Mouse (Mus musculus) lung, embryonic 14.5 days (tissue): Measurements from ENCODE around the gene Gm48551. TPM values are rescaled to one million over a fixed set of nuclear protein-coding genes. Genes with fewer than 3 reads are reported as not detected.

Experiments
- ATAC-seq: fragments of 200-750 bp; cut with Nextera tagmentation; 2 replicates; pipeline ENCODE4 v1.8.0; 2017; ENCODE audit warnings: mild to moderate bottlenecking, moderate TSS enrichment, moderate library complexity; ENCODE audit not compliant: insufficient read depth
- DNase-seq: peaks from one replicate; pipeline ENCODE4 v3.0.0-alpha.2; 2015
- H3K27ac ChIP-seq: fragments of 300-500 bp; sonication (generic); 2 replicates; pipeline ENCODE4 v1.5.1; 2014; ENCODE audit warnings: low read depth, mild to moderate bottlenecking, moderate library complexity
- H3K27me3 ChIP-seq: fragments of 300-500 bp; sonication (generic); 2 replicates; pipeline ENCODE4 v1.6.1; 2014; ENCODE audit warnings: low read length, control low read depth; ENCODE audit not compliant: insufficient read depth
- H3K36me3 ChIP-seq: fragments of 300-500 bp; sonication (generic); 2 replicates; pipeline ENCODE4 v1.6.1; 2014; ENCODE audit warnings: control low read depth; ENCODE audit not compliant: insufficient read depth
- H3K4me1 ChIP-seq: fragments of 300-500 bp; sonication (generic); 2 replicates; pipeline ENCODE4 v1.6.1; 2014; ENCODE audit warnings: antibody characterized with exemption, control low read depth; ENCODE audit not compliant: insufficient read depth
- H3K4me2 ChIP-seq: fragments of 300-500 bp; sonication (generic); 2 replicates; pipeline ENCODE4 v1.6.1; 2014; ENCODE audit warnings: mild to moderate bottlenecking
- H3K4me3 ChIP-seq: fragments of 300-500 bp; sonication (generic); 2 replicates; pipeline ENCODE4 v1.5.1; 2014; ENCODE audit warnings: low read depth, low read length
- H3K9ac ChIP-seq: fragments of 300-500 bp; sonication (generic); 2 replicates; pipeline ENCODE4 v1.6.1; 2014
- H3K9me3 ChIP-seq: fragments of 300-500 bp; sonication (generic); 2 replicates; pipeline ENCODE4 v1.6.1; 2016; ENCODE audit warnings: low read depth, low read length, control low read depth
- CTCF ChIP-seq: IDR thresholded peaks from 2 replicates; pipeline ENCODE4 v1.5.1; 2016; ENCODE audit warnings: antibody characterized with exemption, low read depth
- WGBS: fragments of 180-500 bp; shearing (Covaris S2); extraction: QIAGEN DNeasy Blood & Tissue Kit; methylation state at CpG from one replicate; pipeline ENCODE4 v1.1.7; 2014; 5-methylcytosine and 5-hydroxymethylcytosine counted together
- polyA plus RNA-seq: library from polyadenylated mRNA; unstranded; fragments of >200 nt; fragmentation: Nextera tagmentation; extraction: Ambion mirVana; gene quantifications from 2 replicates; pipeline ENCODE4 v1.2.1, GENCODE M21; 2014

Gm48551 gene
- polyA plus RNA-seq, 1 experiment from 2014 or later: 3.8 TPM

DNA sequence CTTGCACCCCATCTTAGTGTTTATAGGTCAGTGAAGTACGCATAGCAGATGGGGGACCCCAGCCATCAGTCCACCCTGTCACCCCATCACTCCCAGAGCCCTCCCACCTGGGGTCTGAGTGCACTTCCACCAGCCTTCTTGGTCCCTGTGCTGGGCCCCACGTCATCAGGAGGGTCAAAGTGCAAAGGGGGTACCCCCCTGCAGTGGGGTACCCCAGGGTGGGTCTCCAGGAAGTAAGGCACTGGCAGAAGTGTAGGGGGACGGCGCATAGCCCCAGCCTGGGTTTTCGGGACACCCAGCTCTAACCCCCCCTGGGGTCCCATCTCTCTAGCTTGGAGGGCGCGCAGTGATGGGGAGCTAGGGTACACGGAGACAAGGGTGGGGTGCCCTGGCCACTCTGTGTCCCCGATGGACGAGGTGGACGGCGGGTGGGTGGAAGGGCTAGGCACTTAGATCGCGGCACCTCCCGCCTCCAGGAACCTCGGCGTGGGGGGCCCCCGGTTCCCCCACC is 15.6 kb downstream of the Gm48551 start:
- Histone ChIP-seq H3K4me3 (no peak overlapping the region), H3K4me1 (peaks cover 24% of the 10 kb centered on the region), H3K27ac (no peak overlapping the region), H3K36me3 (peaks cover 69% of the 10 kb centered on the region), H3K9ac (no peak overlapping the region), H3K4me2 (no peak overlapping the region), H3K27me3 (no peaks in the 10 kb centered on the region), H3K9me3 (no peaks in the 10 kb centered on the region)
- TF ChIP-seq CTCF: no peak
- no peak for DNase-seq
- no peak for ATAC-seq
- 75% methylated on average over 18 of the region's 18 CpGs for WGBS

DNA sequence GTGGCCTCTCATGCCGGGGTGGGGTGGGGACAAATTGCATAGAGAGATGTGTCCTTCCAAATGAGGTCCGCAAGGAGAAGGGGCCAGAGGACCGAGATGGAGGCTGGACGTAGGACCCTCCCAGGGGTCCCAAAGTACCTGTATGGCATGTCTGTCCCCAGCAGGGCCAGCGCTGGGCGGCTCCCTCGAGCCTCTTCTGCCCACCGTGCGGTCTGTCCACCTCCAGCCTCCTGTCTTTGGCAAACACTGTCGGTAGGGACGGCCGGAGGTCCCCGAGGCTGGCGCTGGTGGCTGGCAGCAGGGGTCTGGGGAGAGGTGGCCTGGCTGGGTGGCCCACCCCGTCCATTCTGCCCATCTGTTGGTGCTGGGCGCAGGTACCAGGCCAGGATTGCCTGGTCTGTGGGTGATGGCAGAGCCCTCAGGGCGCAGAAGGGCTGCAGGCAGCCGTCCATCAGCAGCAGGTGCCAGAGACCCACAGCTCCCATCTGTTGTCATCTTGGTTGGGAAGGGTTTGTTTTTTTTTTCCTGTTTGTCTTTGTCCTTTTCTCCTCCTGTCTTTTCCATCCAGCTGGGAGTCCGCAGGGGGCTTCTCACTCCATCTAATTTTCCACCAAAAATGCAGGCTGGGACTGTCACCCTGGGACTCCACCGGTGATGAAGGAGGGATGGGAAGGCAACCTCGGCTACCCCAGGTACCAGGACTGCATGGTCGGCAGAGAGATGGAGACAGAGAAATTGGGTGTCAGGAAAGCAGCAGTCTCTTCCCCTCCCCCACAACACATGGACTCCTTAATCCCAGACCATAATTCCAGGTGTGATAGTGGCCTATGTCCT is 16.3 kb downstream of the Gm48551 start:
- no peak for ATAC-seq
- H3K9ac ChIP-seq: no peak overlapping the region
- H3K4me1 ChIP-seq: peaks cover 24% of the 10 kb centered on the region
- no peaks in the 10 kb centered on the region for H3K27me3 ChIP-seq
- peaks cover 76% of the 10 kb centered on the region for H3K36me3 ChIP-seq
- peak overlapping the region; percentile 88; the same call in 1 of the 2 replicates for H3K27ac ChIP-seq
- no peak overlapping the region for H3K4me3 ChIP-seq
- 53% methylated on average over 22 of the region's 22 CpGs for WGBS
- no peak for DNase-seq
- no peak for TF ChIP-seq CTCF
- no peaks in the 10 kb centered on the region for H3K9me3 ChIP-seq
- no peak overlapping the region; the same call in 1 of the 2 replicates for H3K4me2 ChIP-seq

- 22% methylated on average over 10 of the region's 10 CpGs for WGBS
- no peak for TF ChIP-seq CTCF
- Histone ChIP-seq H3K27ac (peak overlapping the region; percentile 88), H3K4me1 (peaks cover 24% of the 10 kb centered on the region), H3K9me3 (no peaks in the 10 kb centered on the region), H3K27me3 (no peaks in the 10 kb centered on the region), H3K4me2 (peak overlapping the region; percentile 46; the same call in 1 of the 2 replicates), H3K9ac (no peak overlapping the region), H3K36me3 (peaks cover 82% of the 10 kb centered on the region), H3K4me3 (no peak overlapping the region)
- DNase-seq (peak; percentile 63), ATAC-seq (peak; percentile 4; the same call in 1 of the 2 replicates)
These were observed 16.9 kb downstream of the Gm48551 start for GRCm38 (mm10) chr10:81401205-81401520.

DNA sequence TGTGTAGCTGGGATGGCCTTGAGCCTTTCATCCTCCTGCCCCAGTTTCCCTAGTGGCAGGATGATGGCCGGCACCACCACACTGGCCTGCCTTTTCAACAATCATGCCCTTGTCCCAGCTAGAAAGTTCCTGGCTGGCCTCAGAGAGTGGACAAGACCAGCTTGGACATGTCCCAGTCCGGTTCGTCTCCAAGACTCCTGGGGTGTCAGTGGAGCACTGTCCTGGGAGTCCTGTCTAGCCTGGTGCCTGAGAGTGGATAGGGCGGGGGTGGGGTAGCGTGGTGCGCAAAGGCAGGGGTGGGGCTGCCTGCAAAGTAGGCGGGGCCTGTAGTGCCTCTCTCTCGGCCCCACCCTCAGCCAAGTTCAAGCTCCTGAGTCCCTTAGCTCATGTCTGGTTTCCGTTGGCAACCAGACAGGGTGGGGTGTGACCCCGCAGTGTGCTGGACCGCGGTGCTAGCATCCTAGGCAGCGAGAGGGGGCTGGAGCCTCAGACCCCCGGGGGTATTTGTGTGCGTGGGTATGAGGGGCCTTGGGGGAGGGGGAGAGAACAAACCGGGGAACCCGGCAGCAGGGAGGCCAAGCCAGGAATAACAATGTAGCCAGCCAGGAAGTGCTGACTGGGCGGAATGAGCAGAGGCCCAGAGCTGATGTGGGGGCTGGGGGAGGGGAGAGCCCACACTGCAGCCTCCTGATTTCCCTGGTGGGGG is 17.4 kb downstream of the Gm48551 start:
- H3K27ac ChIP-seq: peak overlapping the region; percentile 88
- no peaks in the 10 kb centered on the region for H3K9me3 ChIP-seq
- H3K4me2 ChIP-seq: peak overlapping the region; percentile 46
- peaks cover 24% of the 10 kb centered on the region for H3K4me1 ChIP-seq
- H3K27me3 ChIP-seq: no peaks in the 10 kb centered on the region
- ATAC-seq: peak; percentile 85
- H3K4me3 ChIP-seq: peak overlapping the region; percentile 10
- TF ChIP-seq CTCF: peak; percentile 24
- peak overlapping the region; percentile 7; the same call in 1 of the 2 replicates for H3K9ac ChIP-seq
- H3K36me3 ChIP-seq: peaks cover 82% of the 10 kb centered on the region
- DNase-seq: peak; percentile 93
- 5% methylated on average over 17 of the region's 18 CpGs for WGBS

GRCm38 (mm10) chr10:81402227-81402765 is 18.0 kb downstream of the Gm48551 start:
- no peak for TF ChIP-seq CTCF
- ATAC-seq (peak; percentile 1), DNase-seq (no peak)
- H3K4me1 ChIP-seq: peaks cover 29% of the 10 kb centered on the region
- H3K27me3 ChIP-seq: no peaks in the 10 kb centered on the region
- no peaks in the 10 kb centered on the region for H3K9me3 ChIP-seq
- peak overlapping the region; percentile 88 for H3K27ac ChIP-seq
- H3K36me3 ChIP-seq: peaks cover 84% of the 10 kb centered on the region
- peak overlapping the region; percentile 10 for H3K4me3 ChIP-seq
- WGBS: 15% methylated on average over 7 of the region's 7 CpGs
- H3K9ac ChIP-seq: peak overlapping the region; percentile 7; the same call in 1 of the 2 replicates
- peak overlapping the region; percentile 46 for H3K4me2 ChIP-seq

GRCm38 (mm10) chr10:81403511-81403910 is 19.2 kb downstream of the Gm48551 start:
- H3K4me2 ChIP-seq: no peak overlapping the region
- no peak for ATAC-seq
- H3K4me1 ChIP-seq: peaks cover 41% of the 10 kb centered on the region
- H3K9ac ChIP-seq: peak overlapping the region; percentile 1; the same call in 1 of the 2 replicates
- peaks cover 84% of the 10 kb centered on the region for H3K36me3 ChIP-seq
- no peak for DNase-seq
- no peaks in the 10 kb centered on the region for H3K9me3 ChIP-seq
- WGBS: 60% methylated on average over 10 of the region's 10 CpGs
- no peak overlapping the region for H3K4me3 ChIP-seq
- TF ChIP-seq CTCF: no peak
- peak overlapping the region; percentile 88 for H3K27ac ChIP-seq
- H3K27me3 ChIP-seq: no peaks in the 10 kb centered on the region
